Mouse (Mus musculus): ENCODE measurements around the gene Etv6. TPM values are rescaled to one million over a fixed set of nuclear protein-coding genes. Genes with fewer than 3 reads are reported as not detected.
A peak's percentile ranks its signal among the peaks of the same experiment; 100 is the strongest.

The Etv6 gene
- total and polyA plus RNA-seq, 2 experiments, result 4.1 to 8.6 TPM

GRCm38 (mm10) chr6:134297884-134298619 lies 262.6 kb downstream of the Etv6 start:
- Histone ChIP-seq H3K4me3 (ENCODE audit: insufficient read depth, low read depth, low read length) (no peak overlapping the region), H3K4me1 (ENCODE audit: control insufficient read depth, insufficient read depth, low read length) (no peaks in the 10 kb centered on the region), H3K27me3 (ENCODE audit: control insufficient read depth, insufficient read depth, low read length) (no peaks in the 10 kb centered on the region), H3K27ac (replicated peaks; ENCODE audit: insufficient read depth, low read depth, low read length) (no peak overlapping the region), H3K79me2 (ENCODE audit: control insufficient read depth, insufficient read depth, low read length) (no peaks in the 10 kb centered on the region), H3K9ac (ENCODE audit: low read depth, low read length) (no peak overlapping the region), H3K36me3 (ENCODE audit: control insufficient read depth, insufficient read depth, low read length) (no peaks in the 10 kb centered on the region)
- WGBS, result 82% methylated on average over 13 of the region's 13 CpGs
- TF ChIP-seq POLR2A (IDR thresholded peaks at IDR 0.05; ENCODE audit: extremely low read depth, insufficient read depth, low read length), result no peak
- peak; percentile 57 for TF ChIP-seq CTCF (IDR thresholded peaks at IDR 0.05; ENCODE audit: low read depth, low read length)
- DNase-seq (ENCODE audit: extremely low read depth, low read depth, low spot score), result peak; percentile 14

- H3K4me3 ChIP-seq (ENCODE audit: insufficient read depth, low read depth, low read length), result no peak overlapping the region
- no peak for DNase-seq (ENCODE audit: extremely low read depth, low read depth, low spot score)
- no peak overlapping the region for H3K9ac ChIP-seq (ENCODE audit: low read depth, low read length)
- H3K4me1 ChIP-seq (ENCODE audit: control insufficient read depth, insufficient read depth, low read length), result no peaks in the 10 kb centered on the region
- no peak overlapping the region for H3K27ac ChIP-seq (replicated peaks; ENCODE audit: insufficient read depth, low read depth, low read length)
- 92% methylated on average over 1 of the region's 1 CpGs for WGBS
- no peaks in the 10 kb centered on the region for H3K36me3 ChIP-seq (ENCODE audit: control insufficient read depth, insufficient read depth, low read length)
- H3K27me3 ChIP-seq (ENCODE audit: control insufficient read depth, insufficient read depth, low read length), result no peaks in the 10 kb centered on the region
- H3K79me2 ChIP-seq (ENCODE audit: control insufficient read depth, insufficient read depth, low read length), result no peaks in the 10 kb centered on the region
- TF ChIP-seq POLR2A (IDR thresholded peaks at IDR 0.05; ENCODE audit: extremely low read depth, insufficient read depth, low read length) (no peak), CTCF (IDR thresholded peaks at IDR 0.05; ENCODE audit: low read depth, low read length) (no peak)
These were observed 266.5 kb downstream of the Etv6 start for GRCm38 (mm10) chr6:134301951-134302350.

- H3K79me2 ChIP-seq (ENCODE audit: control insufficient read depth, insufficient read depth, low read length), result no peaks in the 10 kb centered on the region
- no peaks in the 10 kb centered on the region for H3K36me3 ChIP-seq (ENCODE audit: control insufficient read depth, insufficient read depth, low read length)
- H3K27me3 ChIP-seq (ENCODE audit: control insufficient read depth, insufficient read depth, low read length), result no peaks in the 10 kb centered on the region
- no peak overlapping the region for H3K4me3 ChIP-seq (ENCODE audit: insufficient read depth, low read depth, low read length)
- peak; percentile 77 for DNase-seq (ENCODE audit: extremely low read depth, low read depth, low spot score)
- TF ChIP-seq CTCF (IDR thresholded peaks at IDR 0.05; ENCODE audit: low read depth, low read length) (no peak), POLR2A (IDR thresholded peaks at IDR 0.05; ENCODE audit: extremely low read depth, insufficient read depth, low read length) (no peak)
- WGBS, result 62% methylated on average over 4 of the region's 4 CpGs
- H3K4me1 ChIP-seq (ENCODE audit: control insufficient read depth, insufficient read depth, low read length), result no peaks in the 10 kb centered on the region
- H3K27ac ChIP-seq (replicated peaks; ENCODE audit: insufficient read depth, low read depth, low read length), result no peak overlapping the region
- H3K9ac ChIP-seq (ENCODE audit: low read depth, low read length), result no peak overlapping the region
These were observed 275.8 kb downstream of the Etv6 start for GRCm38 (mm10) chr6:134311346-134311745.

GRCm38 (mm10) chr6:134312571-134312970 lies 277.1 kb downstream of the Etv6 start:
- Histone ChIP-seq H3K27me3 (ENCODE audit: control insufficient read depth, insufficient read depth, low read length) (no peaks in the 10 kb centered on the region), H3K27ac (replicated peaks; ENCODE audit: insufficient read depth, low read depth, low read length) (no peak overlapping the region), H3K4me1 (ENCODE audit: control insufficient read depth, insufficient read depth, low read length) (no peaks in the 10 kb centered on the region), H3K36me3 (ENCODE audit: control insufficient read depth, insufficient read depth, low read length) (no peaks in the 10 kb centered on the region), H3K79me2 (ENCODE audit: control insufficient read depth, insufficient read depth, low read length) (no peaks in the 10 kb centered on the region), H3K4me3 (ENCODE audit: insufficient read depth, low read depth, low read length) (no peak overlapping the region), H3K9ac (ENCODE audit: low read depth, low read length) (no peak overlapping the region)
- WGBS, result 98% methylated on average over 8 of the region's 8 CpGs
- DNase-seq (ENCODE audit: extremely low read depth, low read depth, low spot score), result no peak
- TF ChIP-seq CTCF (IDR thresholded peaks at IDR 0.05; ENCODE audit: low read depth, low read length) (no peak), POLR2A (IDR thresholded peaks at IDR 0.05; ENCODE audit: extremely low read depth, insufficient read depth, low read length) (no peak)

GRCm38 (mm10) chr6:134317371-134317770 lies 281.9 kb downstream of the Etv6 start:
- Histone ChIP-seq H3K9ac (ENCODE audit: low read depth, low read length) (no peak overlapping the region), H3K36me3 (ENCODE audit: control insufficient read depth, insufficient read depth, low read length) (no peaks in the 10 kb centered on the region), H3K27me3 (ENCODE audit: control insufficient read depth, insufficient read depth, low read length) (no peaks in the 10 kb centered on the region), H3K27ac (replicated peaks; ENCODE audit: insufficient read depth, low read depth, low read length) (no peak overlapping the region), H3K4me1 (ENCODE audit: control insufficient read depth, insufficient read depth, low read length) (no peaks in the 10 kb centered on the region), H3K4me3 (ENCODE audit: insufficient read depth, low read depth, low read length) (no peak overlapping the region), H3K79me2 (ENCODE audit: control insufficient read depth, insufficient read depth, low read length) (no peaks in the 10 kb centered on the region)
- WGBS, result 91% methylated on average over 13 of the region's 13 CpGs
- TF ChIP-seq CTCF (IDR thresholded peaks at IDR 0.05; ENCODE audit: low read depth, low read length), result no peak
- TF ChIP-seq POLR2A (IDR thresholded peaks at IDR 0.05; ENCODE audit: extremely low read depth, insufficient read depth, low read length), result no peak
- DNase-seq (ENCODE audit: extremely low read depth, low read depth, low spot score), result no peak

Other genes starting within 250 kb of the Etv6 start
- gene Kap, start 181.9 kb upstream of the Etv6 start, total RNA-seq (2014; rRNA removed), result 1.0 TPM in 1 of 2 replicates, not detected in the other
- 0.14 TPM in 1 of 2 replicates, not detected in the other for gene Kap, start 181.9 kb upstream of the Etv6 start, polyA plus RNA-seq (2012; rRNA removed)